Mouse (Mus musculus): Measurements from ENCODE around the gene Gm10282.

- no peak for TF ChIP-seq CTCF (IDR thresholded peaks at IDR 0.05; ENCODE audit: borderline replicate concordance, insufficient read depth, low read depth, low read length)
- TF ChIP-seq POLR2A (IDR thresholded peaks at IDR 0.05; ENCODE audit: borderline replicate concordance, insufficient read depth, low read length): no peak
Measured at GRCm38 (mm10) chr8:72285285-72285684, 19.8 kb downstream of the Gm10282 start.

All from cerebellum, adult 2 months (tissue).